Mouse (Mus musculus) CH12F3 (cell line): ENCODE results near the gene Atp2b1.

ENCODE experiments used
- in situ Hi-C: fragments of 300-500 bp; cut with MboI; formaldehyde crosslinking; loops from 2 replicates; pipeline ENCODE4 v1.14.3; 2020; ENCODE audit warnings: low sequenced_read_pairs

The Atp2b1 gene

GRCm38 (mm10) chr10:99027462-99027861 is 113.3 kb downstream of the Atp2b1 start:
- in situ Hi-C loops: no loop called here

GRCm38 (mm10) chr10:99029844-99030243 is 115.6 kb downstream of the Atp2b1 start:
- in situ Hi-C loops: no loop called here

- in situ Hi-C loops: no loop called here
Measured at GRCm38 (mm10) chr10:99033830-99034828, 119.9 kb downstream of the Atp2b1 start.

- in situ Hi-C loops: no loop called here
Measured at GRCm38 (mm10) chr10:99037185-99038065, 123.2 kb downstream of the Atp2b1 start.

GRCm38 (mm10) chr10:99038866-99039265 is 124.7 kb downstream of the Atp2b1 start:
- in situ Hi-C loops: no loop called here

GRCm38 (mm10) chr10:99040171-99040570 is 126.0 kb downstream of the Atp2b1 start:
- in situ Hi-C loops: no loop called here

GRCm38 (mm10) chr10:99046756-99047550 is 132.7 kb downstream of the Atp2b1 start:
- in situ Hi-C loops: no loop called here

GRCm38 (mm10) chr10:99047551-99047940 is 133.3 kb downstream of the Atp2b1 start:
- in situ Hi-C loops: no loop called here

- in situ Hi-C loops: no loop called here
Measured at GRCm38 (mm10) chr10:99050093-99050492, 135.9 kb downstream of the Atp2b1 start.

- in situ Hi-C loops: no loop called here
Measured at GRCm38 (mm10) chr10:99053111-99053510, 138.9 kb downstream of the Atp2b1 start.

- in situ Hi-C loops: no loop called here
Measured at GRCm38 (mm10) chr10:99060588-99060987, 146.4 kb downstream of the Atp2b1 start.

- in situ Hi-C loops: no loop called here
Measured at GRCm38 (mm10) chr10:99061418-99061817, 147.2 kb downstream of the Atp2b1 start.

- in situ Hi-C loops: no loop called here
Measured at GRCm38 (mm10) chr10:99062546-99062945, 148.3 kb downstream of the Atp2b1 start.
